Mouse (Mus musculus) layer of hippocampus, adult 9-11 months (tissue): ENCODE measurements at regions not wholly inside any gene's neighbourhood (a gene's known extent, or its start where the extent isn't known, plus 50 kb on each side); places are given as distances from the start of the nearest gene placed in this dataset.

Experiments
- DNase-seq: peaks from one replicate; pipeline ENCODE4 v3.0.0; 2022

DNA sequence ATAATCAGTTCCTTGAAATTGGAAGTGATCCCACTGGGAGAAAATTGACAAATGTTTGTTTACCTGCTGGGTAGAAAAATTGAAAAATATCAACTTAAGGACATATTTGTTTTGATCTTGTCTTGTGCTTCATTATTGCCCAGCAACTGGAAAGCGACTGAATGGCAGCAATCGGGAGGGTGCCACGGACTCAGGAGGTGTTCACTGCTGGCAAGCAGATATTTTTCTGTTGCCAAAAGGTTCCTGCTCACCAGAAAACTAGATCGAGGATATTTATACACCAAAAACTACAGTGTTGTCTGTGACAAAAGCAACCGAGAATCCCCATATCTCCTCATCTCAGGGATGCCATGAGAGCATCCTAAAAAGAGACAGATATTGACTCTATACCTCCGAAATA lies 71.4 kb downstream of the Gm21833 start:
- no peak for DNase-seq

GRCm38 (mm10) chr16:82920533-82920932 lies 92.4 kb downstream of the Gm21833 start:
- DNase-seq: no peak

DNA sequence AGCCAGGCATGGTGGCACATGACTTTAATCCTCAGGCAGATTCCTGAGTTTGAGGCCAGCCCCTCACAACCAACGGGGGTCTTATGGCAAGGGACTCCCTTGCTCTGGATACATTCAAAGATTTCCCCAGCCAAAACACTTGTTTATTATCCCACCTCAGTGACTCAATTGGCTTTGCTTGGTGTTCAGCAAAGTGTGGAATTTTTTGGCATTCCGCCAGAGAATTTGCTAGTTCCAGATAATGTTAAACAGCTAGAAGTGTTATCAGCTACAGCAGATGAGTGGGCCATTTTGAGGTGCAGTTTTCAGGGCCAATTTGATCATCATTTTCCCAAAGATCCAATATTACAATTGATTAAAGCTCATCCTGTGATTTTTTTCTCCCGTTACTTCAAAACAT lies 130.8 kb downstream of the Gm21833 start:
- peak; percentile 18 for DNase-seq

GRCm38 (mm10) chr16:82991705-82992104 lies 163.5 kb downstream of the Gm21833 start:
- no peak for DNase-seq

DNA sequence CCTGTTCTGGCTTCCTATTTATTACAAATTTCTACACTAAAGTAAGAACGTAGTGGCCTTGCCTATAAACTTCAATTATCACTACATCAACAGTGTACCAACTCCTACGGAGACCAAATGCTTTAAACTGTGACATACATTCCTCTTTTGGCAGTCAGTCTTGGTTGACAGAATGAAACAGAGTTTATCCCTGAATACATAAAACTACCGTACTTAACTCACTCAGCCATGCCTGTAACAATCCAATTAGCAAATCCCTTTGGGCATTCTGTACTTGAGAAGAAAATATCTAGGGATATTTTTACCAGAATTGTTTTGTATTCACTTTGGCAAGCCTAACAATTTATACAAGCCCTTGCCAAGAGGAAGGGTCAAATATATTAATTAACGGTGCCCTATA lies 169.7 kb downstream of the Gm21833 start:
- no peak for DNase-seq

DNA sequence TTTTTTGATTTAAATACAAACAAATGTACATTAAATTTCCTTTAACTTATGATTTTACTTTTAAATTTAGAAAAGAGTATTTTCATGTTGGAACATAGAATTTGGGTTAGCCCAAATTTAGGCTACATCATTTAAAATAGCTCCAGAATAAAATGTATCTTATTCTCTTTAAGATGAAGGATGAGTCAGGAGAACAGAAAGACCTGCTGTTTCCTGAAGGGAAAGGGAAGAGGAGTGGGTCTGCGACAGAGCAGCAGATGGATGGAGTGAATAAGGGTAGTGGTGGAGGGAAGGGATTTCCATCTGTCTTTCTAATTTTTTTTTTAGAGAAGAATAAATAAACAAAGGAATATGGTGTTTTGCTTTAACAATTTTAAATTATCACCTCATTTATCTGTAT lies 193.1 kb downstream of the Gm21833 start:
- no peak for DNase-seq

- DNase-seq: no peak
These were observed 235.2 kb downstream of the Gm21833 start for GRCm38 (mm10) chr16:83063423-83063822.

DNA sequence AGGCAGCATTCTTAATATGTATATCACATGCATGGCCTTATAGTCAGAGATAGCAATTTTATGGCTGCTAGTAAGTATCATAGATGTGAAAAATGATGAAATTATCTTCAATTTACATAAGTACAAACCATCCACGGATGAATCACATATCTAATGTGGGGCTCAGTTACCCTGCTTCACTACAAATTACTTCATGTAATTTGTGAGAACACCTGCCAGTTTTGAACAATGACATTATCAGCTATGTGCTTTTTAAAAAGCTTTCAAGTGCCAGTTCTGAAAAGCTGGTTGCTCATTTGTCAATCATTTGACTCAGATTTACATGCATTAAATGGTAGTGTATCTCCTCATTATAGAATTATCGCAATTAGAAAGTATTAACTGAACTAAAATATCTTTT lies 243.3 kb downstream of the Gm21833 start:
- DNase-seq: no peak

GRCm38 (mm10) chr16:83092059-83092458 lies 263.9 kb downstream of the Gm21833 start:
- no peak for DNase-seq

- no peak for DNase-seq
These were observed 282.9 kb downstream of the Gm21833 start for GRCm38 (mm10) chr16:83111128-83111527.

GRCm38 (mm10) chr16:83131876-83132275 lies 303.7 kb downstream of the Gm21833 start:
- DNase-seq: no peak

- peak; percentile 22 for DNase-seq
These were observed 344.8 kb downstream of the Gm21833 start for GRCm38 (mm10) chr16:83173021-83173420.

- DNase-seq: no peak
These were observed 365.3 kb downstream of the Gm21833 start for GRCm38 (mm10) chr16:83193441-83193953.

- DNase-seq: no peak
These were observed 369.6 kb downstream of the Gm21833 start for GRCm38 (mm10) chr16:83197812-83198211.
